Mouse (Mus musculus) spleen, adult 18-20 months (tissue): ENCODE data around the gene Sec63.

Experiments
- DNase-seq, 2 experiments: peaks; one replicate each; pipeline ENCODE4 v3.0.0; 2022; ENCODE audit warnings: mixed read lengths in 2 of 2

Gene Sec63

DNA sequence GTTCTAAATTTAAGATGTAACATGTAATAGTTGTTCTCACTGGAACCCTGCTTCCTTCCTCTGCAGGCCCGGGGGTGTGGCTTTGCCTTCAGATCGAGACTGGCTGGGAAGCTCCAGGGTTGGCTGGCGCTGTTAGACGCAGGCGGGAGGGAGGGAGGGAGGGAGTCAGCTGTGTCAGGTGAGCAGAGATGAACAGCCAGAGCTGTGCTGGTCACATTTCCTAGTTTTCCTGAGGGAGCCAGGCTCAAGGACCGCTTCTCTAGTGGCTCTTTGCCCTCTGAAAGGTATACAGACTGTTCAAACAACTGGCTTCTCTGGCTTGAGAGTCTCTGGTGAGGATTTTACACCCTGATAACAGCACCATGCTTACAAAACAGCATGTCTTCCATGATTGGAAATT is 69.1 kb downstream of the Sec63 start:
- peak in 1 of 2 experiments; percentile 31 for DNase-seq

DNA sequence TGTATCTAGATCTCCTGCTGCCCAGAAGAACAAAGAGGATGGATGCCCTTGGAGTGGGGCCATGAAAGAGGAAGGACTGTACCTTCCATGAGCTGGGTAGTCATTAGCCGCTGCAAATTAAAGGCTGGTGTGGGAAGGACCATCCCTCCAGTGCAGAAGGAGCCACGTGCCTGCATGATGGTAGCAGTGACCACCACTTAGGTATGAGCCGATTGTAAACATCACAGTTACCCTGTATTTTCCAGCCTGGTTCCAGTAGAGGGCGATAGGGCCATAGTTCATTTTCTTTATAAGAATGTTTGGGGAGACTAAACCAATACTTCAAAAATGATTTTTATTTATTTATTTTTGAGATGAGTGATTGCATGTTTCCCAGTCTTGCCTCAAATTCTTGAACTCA is 71.4 kb downstream of the Sec63 start:
- DNase-seq, result no peak

DNA sequence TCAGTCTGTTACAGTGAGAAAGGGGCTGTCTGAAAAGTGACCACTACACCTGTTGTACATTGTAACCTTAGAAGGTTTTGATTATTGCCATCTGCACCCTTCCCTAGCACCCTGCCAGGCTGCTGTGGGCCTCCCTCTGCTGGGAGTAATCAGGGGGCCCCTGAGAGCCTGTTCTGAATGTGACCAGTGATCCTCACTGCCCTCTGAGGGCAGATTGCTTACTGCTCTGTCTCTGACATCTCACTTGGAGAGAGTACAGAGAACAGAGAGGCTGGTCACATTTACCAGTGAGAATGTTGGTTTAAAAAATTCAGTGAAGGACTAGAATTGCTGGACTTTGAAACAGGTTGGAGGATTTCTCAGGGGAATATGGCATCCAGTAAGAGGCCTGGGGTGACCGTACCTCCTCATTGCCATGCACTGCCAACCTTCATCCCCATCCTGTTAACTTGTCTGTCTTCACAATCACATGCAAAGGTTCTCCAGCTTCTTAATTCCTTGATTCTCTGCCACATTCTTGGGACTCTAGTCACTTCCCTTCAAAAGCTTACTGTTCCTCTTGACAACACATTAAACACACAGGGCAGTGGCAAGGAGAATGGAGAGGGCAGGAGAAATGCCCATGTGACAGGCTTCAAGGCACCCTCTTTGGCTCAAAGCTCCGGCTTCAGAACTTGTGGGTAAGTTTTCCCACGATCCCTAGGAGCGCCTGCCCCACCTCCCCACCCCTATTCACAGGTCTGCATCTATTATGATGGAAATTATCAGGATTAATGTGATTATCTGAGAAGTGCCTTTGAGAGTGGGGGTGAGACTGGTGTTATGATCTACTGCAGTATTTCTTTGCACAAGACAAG is 72.8 kb downstream of the Sec63 start:
- DNase-seq, result no peak

DNA sequence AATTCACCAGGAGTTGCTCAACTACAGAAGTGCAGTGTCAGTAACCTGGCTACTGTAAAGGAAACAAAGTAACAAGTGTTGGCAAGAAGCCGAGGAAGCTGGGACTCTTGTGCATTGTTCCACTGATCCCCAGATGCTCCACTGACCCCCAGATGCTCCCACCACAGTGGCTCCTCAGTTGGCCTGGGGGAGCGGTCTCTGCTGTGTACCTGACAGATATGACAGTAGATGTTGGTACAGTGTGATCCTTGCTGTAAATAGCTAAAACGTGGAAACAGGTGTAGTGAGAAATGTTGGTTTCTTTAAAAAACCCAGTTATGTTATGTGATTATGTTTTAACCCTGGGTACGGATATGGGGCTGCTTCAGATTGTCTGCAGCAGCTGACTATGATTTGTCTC is 76.8 kb downstream of the Sec63 start:
- DNase-seq, result no peak

DNA sequence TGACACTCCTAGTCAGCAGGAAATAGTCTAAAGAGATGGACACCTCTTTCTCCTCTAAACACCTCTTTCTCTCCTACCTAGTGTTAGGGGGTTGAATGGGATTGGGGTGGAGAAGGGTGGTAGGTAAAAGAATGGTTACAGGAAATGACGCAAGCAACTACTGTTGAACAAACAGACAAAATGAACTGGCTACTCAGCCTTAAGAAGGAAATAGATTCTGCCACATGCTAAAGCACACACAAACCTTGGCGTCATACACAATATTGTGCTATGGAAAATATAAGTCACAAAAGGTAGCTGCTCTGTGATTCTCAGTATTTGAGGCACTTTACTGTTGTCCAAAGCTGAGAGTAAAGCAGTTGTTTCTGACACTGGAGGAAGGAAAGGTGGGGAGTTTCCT is 77.4 kb downstream of the Sec63 start:
- DNase-seq, result no peak

DNA sequence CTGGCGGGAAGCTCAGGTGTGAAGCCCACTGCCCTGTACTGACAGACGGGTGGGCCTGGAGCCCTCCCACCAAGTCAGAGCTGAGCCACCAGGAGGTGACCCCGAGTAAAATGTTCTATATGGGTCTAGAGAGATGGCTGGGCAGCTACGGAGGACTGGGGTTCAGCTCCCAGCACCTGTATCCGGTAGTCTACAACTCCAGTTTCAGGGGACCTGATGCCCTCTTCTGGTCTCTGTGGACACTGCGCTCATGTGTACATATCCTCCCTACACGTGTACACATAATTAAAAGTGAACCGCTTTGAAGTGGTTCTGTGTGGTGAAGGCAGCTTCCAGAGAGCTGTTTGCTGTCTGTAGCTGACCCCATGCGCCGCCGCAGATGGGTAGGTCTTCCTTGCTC is 78.7 kb downstream of the Sec63 start:
- DNase-seq, result no peak

DNA sequence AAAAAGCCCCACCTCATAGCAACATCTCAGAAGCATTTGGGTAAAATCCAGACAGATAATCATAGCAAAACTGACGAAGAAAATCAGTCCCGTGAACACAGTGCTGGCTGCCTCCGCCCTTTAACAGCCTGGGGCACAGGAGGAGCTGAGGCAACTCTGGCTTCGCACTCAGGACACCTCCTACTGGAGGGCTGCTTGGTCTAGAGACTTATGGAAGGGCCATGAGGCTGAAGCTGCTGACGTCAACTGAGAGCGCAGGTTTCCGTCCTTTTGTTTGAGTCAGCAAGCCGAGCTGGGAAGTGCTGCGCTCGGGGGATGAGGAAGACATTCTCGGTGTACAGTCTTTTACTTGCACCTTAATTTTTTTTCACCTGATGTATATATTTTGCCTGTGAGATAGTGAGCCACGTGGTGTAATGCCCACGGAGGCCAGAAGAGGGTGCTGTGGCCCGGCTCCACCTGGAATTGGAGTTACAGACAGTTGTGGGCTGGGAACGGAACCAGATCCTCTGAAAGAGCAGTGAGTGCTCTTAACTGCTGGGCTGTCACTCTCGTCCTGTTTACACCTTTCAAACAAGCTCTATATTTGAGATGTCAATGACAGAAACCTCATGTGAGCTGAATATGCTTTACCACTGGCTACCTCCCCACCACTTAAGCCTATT is 80.4 kb downstream of the Sec63 start:
- no peak for DNase-seq

DNA sequence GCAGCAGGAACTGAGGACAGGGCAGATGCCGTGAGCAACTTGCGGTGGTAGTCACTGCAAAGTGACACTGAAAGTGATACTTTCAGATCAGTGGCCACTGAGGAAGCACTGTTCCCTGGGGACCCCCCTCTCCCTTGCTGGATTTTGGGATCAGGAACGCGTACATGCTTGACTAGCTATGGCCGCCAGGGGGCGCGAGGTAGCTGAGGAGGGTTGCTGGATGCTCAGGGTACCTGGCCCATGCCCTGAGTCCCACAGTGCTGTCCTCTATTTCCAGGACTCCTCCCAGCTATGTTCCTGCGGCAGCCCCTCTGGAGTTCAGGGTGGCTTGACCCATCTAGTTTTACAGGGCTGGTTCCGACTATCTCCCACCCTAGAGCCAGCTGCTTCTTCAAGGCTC is 81.1 kb downstream of the Sec63 start:
- DNase-seq, result peak; percentile 54 to 78

DNA sequence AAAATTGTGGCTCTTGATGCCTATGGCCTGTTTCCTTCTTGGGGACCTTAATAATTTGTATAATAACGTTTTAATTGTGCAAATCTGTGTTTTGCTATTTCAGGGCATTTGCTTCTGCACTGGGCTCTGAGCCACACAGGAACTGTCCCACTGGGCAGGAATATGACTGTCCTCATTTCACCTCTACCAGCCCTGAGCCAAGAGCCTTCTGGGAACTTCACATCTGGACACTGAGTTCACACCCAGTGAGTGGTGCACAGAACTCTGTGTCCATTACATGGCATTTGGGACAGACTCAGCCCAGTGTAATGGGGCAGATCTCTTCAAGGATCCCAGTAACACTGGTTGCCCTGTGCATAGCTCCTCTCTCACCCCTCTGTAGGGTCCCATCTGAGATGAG is 82.1 kb downstream of the Sec63 start:
- DNase-seq, result no peak

DNA sequence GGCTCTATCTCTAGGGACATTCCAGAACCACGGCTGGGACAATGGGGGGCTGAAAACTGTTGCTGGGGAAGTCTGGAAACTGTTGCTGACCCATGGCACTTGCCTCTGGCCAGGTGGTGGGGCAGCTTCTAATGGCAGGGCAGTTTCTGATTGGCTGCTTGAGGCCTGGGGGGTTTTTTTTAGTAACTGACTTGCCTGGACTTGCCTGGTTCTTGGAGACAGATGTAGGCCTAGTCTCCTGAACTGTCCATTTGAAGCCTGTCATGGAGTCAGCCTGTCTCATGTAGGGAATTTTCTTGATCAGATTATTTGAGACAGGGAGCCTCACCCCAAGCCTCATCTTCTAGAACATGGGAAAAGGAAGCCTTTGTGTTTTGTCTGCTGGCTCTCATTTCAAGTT is 84.2 kb downstream of the Sec63 start:
- DNase-seq, result no peak

DNA sequence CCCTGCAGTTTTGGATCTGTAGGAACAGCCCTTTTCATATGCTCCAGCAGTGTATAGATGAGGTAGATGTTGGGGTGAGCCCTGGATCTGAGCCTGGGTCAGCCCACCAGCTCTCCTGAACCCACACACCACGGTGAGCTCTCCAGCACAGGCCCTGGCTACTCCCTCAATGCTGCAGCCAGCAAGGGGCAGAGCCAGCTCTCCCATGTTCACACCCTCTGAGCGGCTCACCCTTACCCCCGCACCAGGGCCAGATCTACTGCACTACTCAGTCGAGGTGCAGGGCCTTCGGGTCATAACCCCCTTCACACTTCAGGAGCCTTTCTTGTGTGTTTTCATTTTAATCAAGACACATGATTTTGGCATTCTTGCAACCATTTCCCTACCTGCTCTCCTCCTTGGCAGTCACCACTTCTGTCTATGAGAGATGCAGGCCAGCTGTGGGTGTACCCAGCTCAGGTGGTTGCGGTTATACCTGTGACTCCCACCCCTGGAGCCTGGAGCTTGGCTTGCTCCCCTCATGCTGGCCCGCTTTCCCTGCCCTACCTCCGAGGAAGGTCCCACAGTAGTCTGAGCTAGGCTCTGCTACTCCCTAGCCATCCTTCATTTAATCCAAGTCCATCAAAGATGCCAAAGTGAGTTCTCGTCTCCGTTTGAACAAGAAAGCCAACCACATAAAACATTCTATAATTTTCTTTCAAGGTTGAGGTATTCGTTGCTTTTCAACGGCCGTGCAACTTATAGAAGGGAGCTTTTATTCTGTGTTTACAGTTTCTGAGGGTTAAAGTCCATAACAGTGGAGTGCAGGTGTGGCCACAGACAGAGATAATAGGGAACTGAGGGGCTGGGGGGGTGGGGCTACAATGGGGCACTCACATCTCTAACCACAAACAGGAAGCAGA is 87.1 kb downstream of the Sec63 start:
- DNase-seq, result no peak

DNA sequence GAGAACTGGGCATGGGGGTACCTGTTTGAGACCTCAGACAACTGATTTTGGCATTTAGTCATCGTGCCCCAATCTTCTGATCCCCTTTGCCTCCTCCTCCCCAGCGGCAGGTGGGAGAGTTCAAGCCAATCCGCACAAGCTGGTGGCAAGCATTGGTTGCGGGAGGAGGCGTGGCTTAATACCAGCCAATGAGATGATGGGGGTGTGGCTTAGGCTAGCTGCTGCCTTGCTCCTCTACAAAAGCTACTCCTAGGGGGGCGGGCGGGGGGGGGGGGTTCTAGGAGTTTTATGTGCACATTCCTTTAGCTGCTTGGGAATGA is 87.7 kb downstream of the Sec63 start:
- no peak for DNase-seq

DNA sequence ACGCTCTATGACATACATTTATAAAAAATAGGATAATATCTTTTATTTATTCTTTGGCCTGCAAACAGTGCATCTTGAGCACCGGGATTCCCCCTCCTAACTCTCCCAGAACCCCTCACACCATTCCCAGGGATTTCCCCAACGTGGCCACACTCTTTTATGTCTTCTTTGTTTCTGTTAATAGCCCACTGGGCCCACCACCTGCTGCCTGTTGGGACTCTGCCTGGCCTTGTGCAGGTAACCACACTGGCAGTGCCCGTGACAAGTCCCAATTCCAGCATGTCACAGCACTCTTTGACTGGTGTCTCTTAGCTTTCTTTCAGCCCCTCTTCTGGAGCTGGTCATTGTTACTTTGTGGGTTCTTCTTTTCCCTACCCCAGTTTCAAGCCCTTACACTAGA is 93.5 kb downstream of the Sec63 start:
- no peak for DNase-seq

DNA sequence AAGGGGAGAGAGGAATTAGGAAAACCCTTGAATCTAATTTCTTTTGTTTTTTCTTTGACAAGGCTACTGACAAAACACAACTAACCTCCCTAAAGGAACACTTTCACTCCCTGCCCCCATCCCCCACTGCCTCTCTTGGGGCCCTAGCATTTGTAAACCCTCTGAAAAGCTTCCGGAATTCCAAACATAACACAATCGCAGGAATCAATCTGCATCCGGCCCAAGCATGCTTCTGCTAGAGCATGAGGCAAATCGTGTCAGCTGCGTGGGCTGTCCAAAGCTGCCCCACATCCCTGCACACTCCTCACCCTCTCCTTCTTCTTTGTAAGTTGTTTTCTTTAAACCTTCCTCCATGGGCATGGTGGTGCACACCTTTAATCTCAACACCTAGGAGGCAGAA is 94.0 kb downstream of the Sec63 start:
- DNase-seq, result no peak

DNA sequence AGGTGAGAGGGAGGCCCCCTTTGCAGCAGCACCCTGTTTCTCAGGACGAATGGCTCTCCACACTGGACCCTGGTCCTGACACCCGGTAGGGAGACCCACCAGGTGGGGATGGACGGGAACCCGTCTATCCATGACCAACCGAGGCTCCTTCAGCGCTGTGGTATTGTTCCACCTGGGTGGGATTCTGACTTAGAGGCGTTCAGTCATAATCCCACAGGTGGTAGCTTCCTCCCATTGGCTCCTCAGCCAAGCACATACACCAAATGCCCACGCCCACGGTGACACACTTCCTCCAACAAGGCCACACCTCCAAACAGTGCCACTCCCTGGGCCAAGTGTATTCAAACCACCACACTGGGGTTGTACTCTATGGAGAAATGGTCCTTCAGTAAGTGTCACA is 95.3 kb downstream of the Sec63 start:
- DNase-seq, result no peak

DNA sequence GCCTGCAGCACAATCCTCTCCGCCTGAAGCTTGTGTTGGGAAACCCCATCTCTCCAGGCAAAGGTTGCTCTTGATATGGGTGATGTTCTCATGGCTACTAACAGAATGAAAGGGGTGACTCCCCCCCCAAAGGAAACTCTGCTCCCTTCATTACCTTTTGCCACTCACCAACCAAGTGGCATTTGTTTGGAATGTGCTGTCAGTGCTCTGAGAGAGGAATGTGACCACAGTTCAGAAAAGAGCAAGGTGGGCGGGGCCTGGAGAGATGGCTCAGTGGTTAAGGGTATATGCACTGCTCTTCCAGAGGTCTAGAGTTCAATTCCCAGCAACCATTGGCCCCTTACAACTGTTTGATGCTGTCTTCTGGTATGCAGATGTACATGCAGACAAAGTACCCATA is 95.7 kb downstream of the Sec63 start:
- no peak for DNase-seq

DNA sequence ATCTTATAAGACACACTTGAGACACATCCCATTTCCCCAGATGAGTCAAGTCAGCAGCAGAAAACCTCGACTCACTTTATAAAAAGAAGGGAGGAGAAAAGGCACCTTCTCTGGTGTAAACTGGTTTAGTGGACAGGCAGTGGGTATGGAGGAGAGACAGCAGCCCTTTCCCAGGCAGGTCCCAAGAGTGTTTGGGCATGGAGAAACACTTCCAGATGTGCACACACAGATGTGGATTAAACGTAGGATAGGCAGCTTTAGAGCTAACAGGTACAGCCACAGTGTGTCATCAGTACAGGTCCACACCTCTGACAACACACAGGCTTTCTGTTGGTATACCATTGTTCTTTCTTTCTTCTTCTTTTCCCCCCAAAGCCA is 98.5 kb downstream of the Sec63 start:
- DNase-seq, result no peak

DNA sequence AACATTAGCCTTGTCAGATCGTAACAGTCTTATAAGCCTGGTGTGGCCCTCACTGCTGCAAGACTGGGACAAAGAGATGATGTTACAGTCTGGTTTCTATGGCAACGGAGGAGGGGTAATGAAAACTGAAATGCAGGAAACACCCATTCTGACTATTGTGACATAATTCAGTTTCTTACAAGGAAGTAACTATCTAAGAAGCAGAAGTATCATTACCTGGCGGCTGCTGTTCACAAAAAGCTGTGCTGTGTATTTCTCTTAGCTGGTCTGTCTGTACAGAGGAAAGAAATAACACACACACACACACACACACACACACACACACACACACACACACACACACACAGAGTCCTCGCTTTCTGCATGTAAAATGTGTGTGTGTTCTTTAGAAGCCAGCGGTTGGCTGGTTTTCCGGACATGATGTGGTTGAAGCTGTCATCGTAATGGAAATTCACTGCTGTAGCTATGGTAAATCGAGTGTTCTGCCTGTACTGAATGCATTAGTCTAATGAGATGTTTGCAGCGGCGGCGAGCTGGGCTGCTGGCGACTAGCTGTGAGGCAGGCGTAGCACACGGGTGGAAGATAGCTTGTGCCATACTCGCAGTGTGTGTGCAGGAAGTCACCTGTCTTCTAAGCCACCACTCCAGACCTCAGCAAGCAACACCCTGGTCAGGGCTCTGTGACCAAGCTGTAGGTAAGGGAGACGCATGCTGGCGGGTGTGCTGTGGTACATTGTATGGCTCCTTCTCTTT is 99.0 kb downstream of the Sec63 start, which contains the start of gene Scml4:
Gene Scml4 (plus strand): TSS at position 212 of the 753 bp plus-strand sequence.
- DNase-seq, result peak; percentile 60 to 74

DNA sequence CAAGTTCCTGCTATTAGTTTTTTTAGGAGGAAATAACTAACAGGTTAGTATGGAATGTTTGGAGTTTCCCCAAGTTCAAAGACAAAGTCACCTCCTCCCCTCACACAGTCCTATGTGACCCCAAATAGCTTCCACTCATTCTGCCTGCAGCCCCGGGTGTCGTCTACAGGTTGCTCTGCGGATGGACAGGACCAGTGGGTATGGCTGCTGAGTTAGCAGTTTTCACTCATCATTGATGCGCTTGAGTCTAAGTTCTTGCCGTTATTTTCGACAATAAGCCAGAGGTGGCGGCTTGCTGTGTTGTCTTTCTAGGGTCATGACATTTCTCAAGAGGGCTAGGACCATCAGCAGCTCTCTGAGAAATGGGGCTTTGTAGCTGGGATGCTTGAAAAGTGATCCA is 100.2 kb downstream of the Sec63 start:
- peak in 1 of 2 experiments; percentile 28 for DNase-seq

DNA sequence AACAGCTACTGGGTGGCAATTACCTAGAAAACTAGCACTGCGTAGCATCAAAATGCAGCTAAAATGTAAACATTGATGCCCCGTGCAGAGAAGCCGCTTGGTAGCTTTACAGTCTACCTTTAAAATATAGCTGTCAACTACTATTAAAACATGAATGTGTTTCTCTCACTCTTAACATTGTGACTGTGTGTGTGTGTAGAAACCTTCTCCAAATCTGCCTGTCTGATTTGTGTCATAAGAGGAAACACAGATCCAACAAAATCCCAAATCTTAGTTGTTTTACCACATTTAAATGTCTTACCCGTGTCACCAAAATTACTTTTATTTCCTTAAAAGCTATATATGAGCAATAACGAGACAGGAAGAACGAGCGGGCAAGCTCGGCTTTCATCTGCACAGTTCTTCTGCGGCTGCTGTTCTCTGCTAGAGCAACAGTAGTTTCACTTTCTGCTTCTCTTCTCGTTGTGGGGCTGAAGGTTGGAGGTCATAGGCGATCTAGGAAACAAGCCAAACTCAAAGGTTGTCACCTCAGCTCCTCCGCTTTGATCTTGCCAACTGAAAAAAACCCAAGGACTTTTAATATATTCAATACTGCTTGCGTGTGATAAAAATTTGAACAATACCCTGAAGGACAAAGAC is 100.9 kb downstream of the Sec63 start:
- peak; percentile 41 to 47 for DNase-seq

DNA sequence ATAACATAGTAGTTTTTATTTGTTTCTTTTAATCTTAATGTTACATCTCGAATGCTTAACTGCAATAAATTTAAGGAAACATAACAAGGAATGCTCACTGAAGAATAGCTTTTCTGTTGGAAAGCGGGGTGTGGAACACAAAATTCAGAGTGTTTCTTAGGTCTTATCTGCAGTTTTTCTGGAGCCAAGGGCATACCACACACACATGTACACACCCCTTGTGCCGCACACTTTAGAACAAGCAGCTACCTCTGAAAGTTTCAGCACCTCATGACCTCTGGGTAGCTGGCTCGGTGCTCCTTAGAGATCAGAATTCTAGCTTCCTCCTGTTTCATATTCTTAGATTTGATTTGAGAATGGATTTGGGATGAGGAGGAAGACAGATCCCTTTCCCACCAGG is 101.5 kb downstream of the Sec63 start:
- DNase-seq, result no peak
